Mouse (Mus musculus) intestine, embryonic 16.5 days (tissue): ENCODE measurements at regions not wholly inside any gene's neighbourhood (a gene's known extent, or its start where the extent isn't known, plus 50 kb on each side); places are given as distances from the start of the nearest gene placed in this dataset. TPM values are rescaled to one million over a fixed set of nuclear protein-coding genes. Genes with fewer than 3 reads are reported as not detected.

Source experiments
- ATAC-seq: fragments of 200-750 bp; cut with Nextera tagmentation; 2 replicates; pipeline ENCODE4 v1.8.0; 2017; ENCODE audit warnings: moderate TSS enrichment, moderate library complexity
- H3K27ac ChIP-seq: fragments of 300-500 bp; sonication (generic); 2 replicates; pipeline ENCODE4 v1.5.1; 2014; ENCODE audit warnings: mild to moderate bottlenecking, low read length
- H3K27me3 ChIP-seq: fragments of 300-500 bp; sonication (generic); replicated peaks from 2 replicates; pipeline ENCODE4 v1.6.1; 2014; ENCODE audit warnings: low read length, control low read depth, mixed read lengths; ENCODE audit not compliant: control insufficient read depth, insufficient read depth
- H3K36me3 ChIP-seq: fragments of 300-500 bp; sonication (generic); 2 replicates; pipeline ENCODE4 v1.6.1; 2014; ENCODE audit warnings: low read length, control low read depth; ENCODE audit not compliant: control insufficient read depth, insufficient read depth
- H3K4me1 ChIP-seq: fragments of 300-500 bp; sonication (generic); 2 replicates; pipeline ENCODE4 v1.6.1; 2014; ENCODE audit warnings: low read length, control low read depth, mixed read lengths; ENCODE audit not compliant: control insufficient read depth, insufficient read depth
- H3K4me2 ChIP-seq: fragments of 300-500 bp; sonication (generic); 2 replicates; pipeline ENCODE4 v1.6.1; 2014; ENCODE audit warnings: low read depth, low read length, control low read depth
- H3K4me3 ChIP-seq: fragments of 300-500 bp; sonication (generic); 2 replicates; pipeline ENCODE4 v1.5.1; 2014; ENCODE audit warnings: mild to moderate bottlenecking, low read length
- H3K9ac ChIP-seq: fragments of 300-500 bp; sonication (generic); 2 replicates; pipeline ENCODE4 v1.6.1; 2014; ENCODE audit warnings: low read depth, low read length
- H3K9me3 ChIP-seq: fragments of 300-500 bp; sonication (generic); 2 replicates; pipeline ENCODE4 v1.6.1; 2016; ENCODE audit warnings: low read length, control low read depth; ENCODE audit not compliant: control insufficient read depth
- WGBS: fragments of 180-500 bp; shearing (Covaris S2); extraction: QIAGEN DNeasy Blood & Tissue Kit; methylation state at CpG from one replicate; pipeline ENCODE4 v1.1.7; 2014; 5-methylcytosine and 5-hydroxymethylcytosine counted together
- microRNA-seq: library from miRNA; unstranded; fragments of <30 nt; microRNA quantifications from one replicate; pipeline ENCODE4, GENCODE M21; 2016

- no peaks in the 10 kb centered on the region for H3K36me3 ChIP-seq
- H3K9me3 ChIP-seq: no peaks in the 10 kb centered on the region
- WGBS: 72% methylated on average over 5 of the region's 5 CpGs
- no peaks in the 10 kb centered on the region for H3K27me3 ChIP-seq
- H3K4me3 ChIP-seq: no peak overlapping the region
- no peak overlapping the region for H3K9ac ChIP-seq
- H3K27ac ChIP-seq: no peak overlapping the region
- ATAC-seq: no peak
- no peaks in the 10 kb centered on the region for H3K4me1 ChIP-seq
- no peak overlapping the region for H3K4me2 ChIP-seq
Measured at GRCm38 (mm10) chr8:44576993-44577392, 358.3 kb upstream of the Fat1 start.

Small RNA genes in the stretch of these regions (microRNA-seq; reads per million reads assigned to microRNA genes)
- not detected for gene Gm26241
